Mouse (Mus musculus): ENCODE data around the gene Proser2. TPM values are rescaled to one million over a fixed set of nuclear protein-coding genes. Genes with fewer than 3 reads are reported as not detected.

The Proser2 gene
- total and polyA plus RNA-seq, 3 experiments, result 0.11 TPM; not detected in 2

- no peak for TF ChIP-seq TAL1 (conservative IDR thresholded peaks at IDR 0.05; ENCODE audit: low read depth, low read length)
- TF ChIP-seq GATA2 (IDR thresholded peaks at IDR 0.05; ENCODE audit: borderline replicate concordance, low read depth, low read length), result no peak
- TF ChIP-seq POLR2AphosphoS5 (IDR thresholded peaks at IDR 0.05; ENCODE audit: insufficient replicate concordance, low read depth, low read length), result no peak
- TF ChIP-seq GATA1 (IDR thresholded peaks at IDR 0.05; ENCODE audit: borderline replicate concordance, low read length), result no peak
- TF ChIP-seq CTCF (IDR thresholded peaks at IDR 0.05; ENCODE audit: low read depth, low read length), result no peak
- ATAC-seq (ENCODE audit: extremely low read depth, insufficient number of reproducible peaks, low FRiP score, poor library complexity, severe bottlenecking), result no peak
- no peaks in the 10 kb centered on the region for H3K4me1 ChIP-seq (ENCODE audit: insufficient read depth, low read depth, low read length)
- H3K9me3 ChIP-seq (replicated peaks), result no peaks in the 10 kb centered on the region
- DNase-seq (ENCODE audit: low spot score), result no peak
- H3K4me3 ChIP-seq (ENCODE audit: low read depth, low read length), result no peak overlapping the region
- no peaks in the 10 kb centered on the region for H3K36me3 ChIP-seq (replicated peaks)
- peaks cover 27% of the 10 kb centered on the region for H3K27me3 ChIP-seq (ENCODE audit: insufficient read depth, low read length)
Measured at GRCm38 (mm10) chr2:6142915-6143654, 13.1 kb upstream of the Proser2 start.

- H3K27me3 ChIP-seq (ENCODE audit: insufficient read depth, low read length), result peaks cover 26% of the 10 kb centered on the region
- ATAC-seq (ENCODE audit: extremely low read depth, insufficient number of reproducible peaks, low FRiP score, poor library complexity, severe bottlenecking), result no peak
- H3K4me1 ChIP-seq (ENCODE audit: insufficient read depth, low read depth, low read length), result no peaks in the 10 kb centered on the region
- no peak for DNase-seq (ENCODE audit: low spot score)
- TF ChIP-seq CTCF (IDR thresholded peaks at IDR 0.05; ENCODE audit: low read depth, low read length) (no peak), GATA1 (IDR thresholded peaks at IDR 0.05; ENCODE audit: borderline replicate concordance, low read length) (no peak), TAL1 (conservative IDR thresholded peaks at IDR 0.05; ENCODE audit: low read depth, low read length) (no peak), POLR2AphosphoS5 (IDR thresholded peaks at IDR 0.05; ENCODE audit: insufficient replicate concordance, low read depth, low read length) (no peak), GATA2 (IDR thresholded peaks at IDR 0.05; ENCODE audit: borderline replicate concordance, low read depth, low read length) (no peak)
- no peak overlapping the region for H3K4me3 ChIP-seq (ENCODE audit: low read depth, low read length)
- H3K36me3 ChIP-seq (replicated peaks), result no peaks in the 10 kb centered on the region
- H3K9me3 ChIP-seq (replicated peaks), result no peaks in the 10 kb centered on the region
Measured at GRCm38 (mm10) chr2:6140572-6141161, 10.7 kb upstream of the Proser2 start.

GRCm38 (mm10) chr2:6133871-6134270 lies 3.9 kb upstream of the Proser2 start:
- H3K27me3 ChIP-seq (ENCODE audit: insufficient read depth, low read length), result peaks cover 27% of the 10 kb centered on the region
- ATAC-seq (ENCODE audit: extremely low read depth, insufficient number of reproducible peaks, low FRiP score, poor library complexity, severe bottlenecking), result no peak
- no peaks in the 10 kb centered on the region for H3K36me3 ChIP-seq (replicated peaks)
- peaks cover 7% of the 10 kb centered on the region for H3K9me3 ChIP-seq (replicated peaks)
- DNase-seq (ENCODE audit: low spot score), result no peak
- H3K4me3 ChIP-seq (ENCODE audit: low read depth, low read length), result no peak overlapping the region
- no peaks in the 10 kb centered on the region; the same call in 1 of the 2 replicates for H3K4me1 ChIP-seq (ENCODE audit: insufficient read depth, low read depth, low read length)
- TF ChIP-seq GATA1 (IDR thresholded peaks at IDR 0.05; ENCODE audit: borderline replicate concordance, low read length), result no peak

GRCm38 (mm10) chr2:6128881-6129280 lies 1.1 kb downstream of the Proser2 start:
- H3K4me3 ChIP-seq (ENCODE audit: low read depth, low read length), result no peak overlapping the region
- peaks cover 25% of the 10 kb centered on the region for H3K27me3 ChIP-seq (ENCODE audit: insufficient read depth, low read length)
- no peak for TF ChIP-seq TAL1 (conservative IDR thresholded peaks at IDR 0.05; ENCODE audit: low read depth, low read length)
- no peak for TF ChIP-seq GATA2 (IDR thresholded peaks at IDR 0.05; ENCODE audit: borderline replicate concordance, low read depth, low read length)
- no peak for TF ChIP-seq CTCF (IDR thresholded peaks at IDR 0.05; ENCODE audit: low read depth, low read length)
- no peak for TF ChIP-seq GATA1 (IDR thresholded peaks at IDR 0.05; ENCODE audit: borderline replicate concordance, low read length)
- TF ChIP-seq POLR2AphosphoS5 (IDR thresholded peaks at IDR 0.05; ENCODE audit: insufficient replicate concordance, low read depth, low read length), result no peak
- no peak for ATAC-seq (ENCODE audit: extremely low read depth, insufficient number of reproducible peaks, low FRiP score, poor library complexity, severe bottlenecking)
- H3K36me3 ChIP-seq (replicated peaks), result no peaks in the 10 kb centered on the region
- DNase-seq (ENCODE audit: low spot score), result no peak
- peaks cover 7% of the 10 kb centered on the region for H3K9me3 ChIP-seq (replicated peaks)
- H3K4me1 ChIP-seq (ENCODE audit: insufficient read depth, low read depth, low read length), result peaks cover under 1% of the 10 kb centered on the region

- Histone ChIP-seq H3K9me3 (replicated peaks) (peaks cover 7% of the 10 kb centered on the region), H3K4me1 (ENCODE audit: insufficient read depth, low read depth, low read length) (peaks cover 2% of the 10 kb centered on the region), H3K36me3 (replicated peaks) (no peaks in the 10 kb centered on the region), H3K4me3 (ENCODE audit: low read depth, low read length) (no peak overlapping the region), H3K27me3 (ENCODE audit: insufficient read depth, low read length) (peaks cover 23% of the 10 kb centered on the region)
- no peak for ATAC-seq (ENCODE audit: extremely low read depth, insufficient number of reproducible peaks, low FRiP score, poor library complexity, severe bottlenecking)
- TF ChIP-seq GATA2 (IDR thresholded peaks at IDR 0.05; ENCODE audit: borderline replicate concordance, low read depth, low read length) (no peak), GATA1 (IDR thresholded peaks at IDR 0.05; ENCODE audit: borderline replicate concordance, low read length) (no peak), TAL1 (conservative IDR thresholded peaks at IDR 0.05; ENCODE audit: low read depth, low read length) (no peak), POLR2AphosphoS5 (IDR thresholded peaks at IDR 0.05; ENCODE audit: insufficient replicate concordance, low read depth, low read length) (no peak), CTCF (IDR thresholded peaks at IDR 0.05; ENCODE audit: low read depth, low read length) (no peak)
- no peak for DNase-seq (ENCODE audit: low spot score)
Measured at GRCm38 (mm10) chr2:6128136-6128805, 1.7 kb downstream of the Proser2 start.

- TF ChIP-seq CTCF (IDR thresholded peaks at IDR 0.05; ENCODE audit: low read depth, low read length) (no peak), GATA1 (IDR thresholded peaks at IDR 0.05; ENCODE audit: borderline replicate concordance, low read length) (no peak), GATA2 (IDR thresholded peaks at IDR 0.05; ENCODE audit: borderline replicate concordance, low read depth, low read length) (no peak), POLR2AphosphoS5 (IDR thresholded peaks at IDR 0.05; ENCODE audit: insufficient replicate concordance, low read depth, low read length) (no peak), TAL1 (conservative IDR thresholded peaks at IDR 0.05; ENCODE audit: low read depth, low read length) (no peak)
- no peaks in the 10 kb centered on the region for H3K9me3 ChIP-seq (replicated peaks)
- peaks cover 15% of the 10 kb centered on the region for H3K27me3 ChIP-seq (ENCODE audit: insufficient read depth, low read length)
- H3K4me1 ChIP-seq (ENCODE audit: insufficient read depth, low read depth, low read length), result peaks cover 5% of the 10 kb centered on the region
- no peak for DNase-seq (ENCODE audit: low spot score)
- H3K4me3 ChIP-seq (ENCODE audit: low read depth, low read length), result no peak overlapping the region
- no peaks in the 10 kb centered on the region for H3K36me3 ChIP-seq (replicated peaks)
- no peak for ATAC-seq (ENCODE audit: extremely low read depth, insufficient number of reproducible peaks, low FRiP score, poor library complexity, severe bottlenecking)
Measured at GRCm38 (mm10) chr2:6123046-6123445, 7.0 kb downstream of the Proser2 start.

Measured in G1E (cell line).